Mouse (Mus musculus) brown adipose tissue, adult 24 weeks (tissue): ENCODE measurements around the gene Me1. TPM values are rescaled to one million over a fixed set of nuclear protein-coding genes. Genes with fewer than 3 reads are reported as not detected.

Experiments
- H3K27ac ChIP-seq: fragments of 200-500 bp; replicated peaks from 2 replicates; pipeline ENCODE4 v1.5.1; 2012; ENCODE audit warnings: low read depth, mild to moderate bottlenecking, low read length
- H3K4me1 ChIP-seq: fragments of 200-500 bp; 2 replicates; pipeline ENCODE4 v1.6.1; 2012; ENCODE audit warnings: low read length, mixed read lengths; ENCODE audit not compliant: control insufficient read depth, insufficient read depth, insufficient read length
- H3K4me3 ChIP-seq: fragments of 200-500 bp; 2 replicates; pipeline ENCODE4 v1.5.1; 2012; ENCODE audit warnings: low read depth, mild to moderate bottlenecking, low read length, moderate library complexity; ENCODE audit not compliant: insufficient read depth
- polyA plus RNA-seq: library from polyadenylated mRNA; stranded (reverse); fragments of >200 nt; gene quantifications from 2 replicates; pipeline ENCODE4 v1.2.4, GENCODE M21; 2012; ENCODE audit not compliant: missing spikeins, insufficient read depth, insufficient read length

The Me1 gene
- polyA plus RNA-seq: 817 and 987 TPM in 2 replicates

DNA sequence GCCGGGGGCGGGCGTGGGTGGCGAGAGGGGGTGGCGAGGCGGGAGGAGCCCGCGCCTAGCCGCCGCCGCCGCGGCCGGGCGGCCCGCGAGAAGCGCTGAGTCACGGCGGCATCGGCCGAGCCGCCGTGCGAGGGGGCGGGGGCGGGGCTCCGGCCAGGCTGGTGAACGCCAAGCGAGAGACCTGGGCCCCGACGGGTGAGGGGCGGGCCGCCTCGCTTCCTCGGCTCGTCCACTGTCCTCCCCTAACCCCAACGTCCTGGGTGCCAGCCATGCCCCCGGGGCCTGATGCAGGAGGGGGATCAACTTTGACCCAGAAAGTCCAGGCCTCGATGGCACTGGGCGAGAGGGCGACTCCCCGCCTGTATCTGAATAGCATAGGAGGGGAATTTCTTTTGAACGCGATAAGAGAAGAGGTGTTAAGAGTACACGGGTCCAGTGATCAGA is at the start of gene Me1:
Gene Me1, minus strand, starts transcription at position 136 of the 444 bp plus-strand sequence.
- peak within 1 kb of the TSS; percentile 75 for H3K4me3 ChIP-seq
- no peaks in the 10 kb centered on the region for H3K4me1 ChIP-seq
- peak within 1 kb of the TSS; percentile 63 for H3K27ac ChIP-seq

DNA sequence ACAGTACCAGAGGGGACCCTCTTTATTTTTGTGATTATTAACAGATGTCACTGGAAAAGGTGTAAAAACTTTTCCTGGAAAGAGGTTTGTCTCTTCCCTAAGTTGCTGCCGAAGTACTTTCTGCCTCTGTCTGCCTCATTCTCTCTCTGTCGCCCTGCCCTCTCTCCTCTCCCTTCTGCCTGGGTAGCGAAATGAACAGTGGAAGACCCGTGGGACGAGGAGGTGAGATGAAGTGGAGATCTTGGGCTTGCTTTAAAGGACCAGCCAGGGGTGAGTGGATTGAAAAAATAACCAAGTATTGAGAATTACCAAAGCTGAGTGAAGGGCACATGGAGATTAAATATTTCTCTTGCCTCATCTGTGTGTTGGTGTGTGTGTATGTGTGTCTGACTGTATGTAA is 48.3 kb upstream of the Me1 start:
- Histone ChIP-seq H3K4me1 (no peaks in the 10 kb centered on the region), H3K27ac (no peak overlapping the region), H3K4me3 (no peak overlapping the region)

DNA sequence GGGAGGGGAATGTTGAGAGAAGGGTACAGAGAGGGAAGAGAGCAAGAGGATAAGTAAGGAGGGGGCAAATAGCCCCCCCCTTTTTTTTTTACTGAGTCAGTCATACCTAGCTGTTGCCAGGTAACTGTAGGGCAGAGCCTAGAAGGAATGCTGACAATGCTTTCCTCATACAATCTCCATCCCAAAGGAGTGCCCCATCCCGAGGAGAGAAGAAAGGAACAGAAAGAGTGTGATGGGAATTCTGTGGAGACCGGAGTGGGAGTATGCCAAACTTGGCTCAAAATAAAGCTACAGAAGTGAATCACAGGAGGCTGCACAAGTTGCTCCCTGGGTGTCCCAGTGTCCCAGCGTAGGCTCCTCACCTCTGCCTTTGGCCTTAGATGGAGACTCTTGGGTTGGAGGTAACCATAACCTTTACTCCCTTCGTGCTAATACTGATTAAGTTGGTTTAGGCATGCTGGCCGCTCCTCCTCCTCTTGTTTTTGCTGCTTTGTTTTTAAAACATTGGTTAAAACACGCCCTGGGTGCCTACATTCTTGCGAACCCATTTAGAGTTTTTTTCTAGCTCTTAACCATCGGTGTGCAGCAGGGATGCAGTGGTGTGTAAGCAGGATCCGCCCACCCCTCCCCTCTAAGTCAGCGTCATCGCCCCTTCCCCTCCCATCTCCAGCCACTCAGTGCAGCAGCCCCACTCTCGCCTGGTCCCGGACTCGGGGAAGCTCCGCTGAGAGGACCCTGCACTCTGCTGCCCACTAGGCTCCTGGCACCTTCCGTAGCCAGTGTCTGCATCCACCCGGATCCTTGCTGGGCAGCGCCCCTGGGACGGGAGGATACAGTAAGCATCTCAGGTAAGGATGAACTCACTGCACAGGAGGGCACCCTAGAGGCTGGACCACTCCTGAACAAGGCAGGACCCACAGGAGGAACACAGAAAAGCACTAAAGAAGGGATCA is 47.5 kb upstream of the Me1 start, which contains the start of gene Prss35:
Gene Prss35, plus strand, starts transcription at position 691 of the 953 bp plus-strand sequence.
- H3K27ac ChIP-seq: no peak within 1 kb of the TSS
- no peak within 1 kb of the TSS for H3K4me3 ChIP-seq
- H3K4me1 ChIP-seq: no peaks in the 10 kb centered on the region

DNA sequence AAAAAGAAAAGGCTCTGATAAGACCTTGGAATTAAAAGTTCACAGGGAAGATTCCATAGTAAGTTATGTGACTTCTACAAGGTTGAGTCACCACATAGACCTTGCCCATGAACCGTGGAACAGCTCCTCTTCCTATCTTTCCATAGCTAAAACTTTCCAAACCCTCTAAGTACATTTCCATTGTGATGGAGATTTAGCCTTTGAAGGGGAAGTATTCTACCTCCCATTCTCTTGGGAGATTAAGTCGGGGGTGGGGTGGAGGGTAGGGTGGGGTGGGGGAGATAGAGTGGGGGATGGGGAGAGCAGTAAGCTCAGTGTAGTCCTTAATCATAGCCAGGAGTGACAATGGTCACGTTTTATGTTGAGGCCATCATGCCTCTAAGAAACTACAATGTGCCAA is 44.2 kb upstream of the Me1 start:
- no peak overlapping the region for H3K27ac ChIP-seq
- no peaks in the 10 kb centered on the region for H3K4me1 ChIP-seq

DNA sequence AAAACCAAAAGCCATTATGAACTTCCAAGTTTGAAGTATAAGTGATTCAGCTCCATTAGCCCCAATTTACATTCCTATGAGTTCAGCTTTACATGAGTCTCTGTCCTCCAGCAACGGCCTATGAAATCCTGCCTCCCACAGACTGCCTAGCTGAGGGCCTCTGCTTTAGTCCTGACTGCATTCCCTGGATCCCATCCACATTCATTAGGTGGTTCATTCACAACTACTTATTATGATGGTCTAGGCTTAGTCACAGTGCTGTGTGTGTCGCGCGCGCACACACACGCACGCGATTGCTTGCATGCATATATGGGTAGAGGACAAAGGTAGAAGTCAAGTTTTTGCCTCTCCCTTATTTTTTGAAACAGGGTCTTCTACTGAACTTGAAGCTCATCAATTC is 43.0 kb upstream of the Me1 start:
- Histone ChIP-seq H3K27ac (no peak overlapping the region), H3K4me3 (no peak overlapping the region), H3K4me1 (no peaks in the 10 kb centered on the region)

More for the DNA sequence above, 44.2 kb upstream of the Me1 start:
- no peak overlapping the region for H3K4me3 ChIP-seq

DNA sequence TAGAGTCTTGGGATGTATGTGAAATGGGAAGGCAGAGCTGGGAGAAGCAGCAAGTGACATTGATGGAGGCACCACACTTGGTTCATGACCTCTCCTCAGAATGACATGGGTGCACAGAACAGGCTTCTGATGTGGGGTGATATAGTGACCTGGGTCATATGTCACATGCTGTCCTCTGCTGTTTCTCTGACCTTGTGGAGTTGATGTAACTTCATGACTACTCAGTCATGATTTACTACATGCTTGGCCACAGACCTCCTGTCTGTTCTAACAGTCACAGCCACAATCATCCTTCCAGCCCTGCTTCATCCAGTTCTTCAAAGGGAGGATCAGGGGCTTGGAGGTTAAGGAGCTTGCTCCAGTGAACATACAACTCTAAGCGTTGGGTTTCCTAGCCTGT is 42.3 kb upstream of the Me1 start:
- Histone ChIP-seq H3K4me1 (no peaks in the 10 kb centered on the region), H3K27ac (no peak overlapping the region), H3K4me3 (no peak overlapping the region)

DNA sequence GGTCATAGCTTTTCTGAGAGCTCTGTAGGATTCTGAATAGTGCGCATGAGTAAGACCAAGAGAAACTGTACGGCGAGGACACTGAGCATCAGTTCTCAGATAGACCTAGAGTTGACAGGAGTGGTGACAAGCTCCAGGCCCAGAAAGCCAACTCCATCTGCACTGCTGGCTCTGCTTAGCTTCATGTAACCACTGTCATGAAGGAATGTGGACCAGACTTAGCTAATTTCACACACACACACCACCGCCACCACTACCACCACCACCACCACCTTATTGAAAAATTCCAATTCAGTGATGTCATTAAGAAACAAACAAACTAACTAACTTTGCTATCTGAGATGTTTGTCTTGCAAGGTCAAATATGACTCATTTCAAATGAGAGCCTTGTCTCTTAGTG is 41.2 kb upstream of the Me1 start:
- no peaks in the 10 kb centered on the region for H3K4me1 ChIP-seq
- no peak overlapping the region for H3K4me3 ChIP-seq
- H3K27ac ChIP-seq: no peak overlapping the region

DNA sequence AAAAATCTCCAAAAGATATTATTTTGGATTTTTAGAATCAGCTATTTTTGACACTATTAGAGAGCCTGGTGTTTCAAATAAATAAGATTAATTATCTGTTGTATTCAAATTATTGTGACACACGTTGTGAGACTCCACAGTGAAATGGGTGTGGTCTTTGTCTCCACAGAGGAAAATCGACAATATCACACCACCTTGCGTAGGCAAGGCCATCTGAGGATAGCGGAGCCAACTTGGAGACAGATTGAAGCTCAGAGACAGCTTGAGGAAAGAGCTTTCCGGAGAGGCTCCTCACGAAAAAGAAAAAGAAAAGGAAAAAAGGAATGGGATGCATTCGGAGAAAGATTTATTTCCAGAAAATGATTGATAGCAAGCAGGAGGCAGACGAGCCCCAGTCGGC is 39.0 kb upstream of the Me1 start:
- no peaks in the 10 kb centered on the region for H3K4me1 ChIP-seq
- no peak overlapping the region for H3K27ac ChIP-seq
- no peak overlapping the region for H3K4me3 ChIP-seq

DNA sequence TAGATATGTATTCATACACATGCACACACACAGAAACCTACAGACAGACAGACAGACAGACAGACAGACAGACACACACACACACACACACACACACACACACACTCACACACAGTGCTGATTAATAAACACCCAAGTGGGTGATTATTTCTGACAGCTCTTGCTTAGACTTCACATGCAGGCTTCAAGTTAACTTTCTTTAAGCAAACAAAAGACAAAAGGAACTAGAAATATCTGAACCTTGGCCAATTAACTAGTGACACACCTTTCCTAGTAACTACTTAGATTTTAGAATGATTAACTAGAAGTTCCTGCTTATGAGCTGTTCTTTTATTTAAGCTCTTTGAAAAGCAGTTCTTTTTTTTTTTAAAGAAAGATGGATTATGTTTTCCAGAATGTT is 38.6 kb upstream of the Me1 start:
- H3K4me1 ChIP-seq: no peaks in the 10 kb centered on the region
- H3K4me3 ChIP-seq: no peak overlapping the region
- H3K27ac ChIP-seq: no peak overlapping the region

DNA sequence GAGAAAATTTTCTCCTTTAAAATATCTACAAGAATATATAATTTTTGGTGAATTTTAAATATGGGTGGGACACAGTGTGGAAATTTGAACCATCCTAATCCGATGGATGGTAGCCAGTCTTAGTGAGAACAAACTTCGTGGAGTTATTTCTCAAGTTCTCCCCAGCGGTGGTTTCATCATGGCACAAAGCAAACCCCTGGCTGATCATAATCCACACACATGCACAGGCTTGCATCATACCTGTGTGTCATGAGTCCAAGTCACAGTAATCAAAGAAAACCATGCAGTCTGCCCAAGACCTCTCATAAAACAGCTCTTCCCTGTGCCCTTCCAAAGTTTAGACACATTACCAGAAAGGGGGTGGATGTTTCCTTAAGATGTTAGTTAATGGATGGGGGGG is 34.1 kb upstream of the Me1 start:
- Histone ChIP-seq H3K4me3 (no peak overlapping the region), H3K4me1 (no peaks in the 10 kb centered on the region), H3K27ac (no peak overlapping the region)

DNA sequence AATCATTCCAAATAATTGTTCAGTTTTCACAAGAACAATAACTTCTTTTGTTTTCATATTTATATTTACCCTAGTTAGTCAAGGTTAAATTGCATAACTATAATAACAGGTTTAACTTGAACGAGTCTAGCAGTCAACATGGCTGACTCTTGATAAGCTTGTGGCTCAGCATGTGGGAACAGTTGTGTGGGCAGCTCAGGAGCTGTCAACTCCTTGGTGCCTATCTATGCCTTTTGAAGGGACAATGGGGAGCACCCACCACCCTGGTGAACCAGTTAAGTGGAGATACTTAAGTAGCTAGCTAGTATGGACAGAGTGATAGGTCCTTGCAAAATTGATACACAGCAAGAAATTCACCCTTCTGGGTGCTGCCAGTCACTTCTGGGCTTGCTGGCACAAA is 33.3 kb upstream of the Me1 start:
- Histone ChIP-seq H3K27ac (no peak overlapping the region), H3K4me1 (no peaks in the 10 kb centered on the region), H3K4me3 (no peak overlapping the region)

DNA sequence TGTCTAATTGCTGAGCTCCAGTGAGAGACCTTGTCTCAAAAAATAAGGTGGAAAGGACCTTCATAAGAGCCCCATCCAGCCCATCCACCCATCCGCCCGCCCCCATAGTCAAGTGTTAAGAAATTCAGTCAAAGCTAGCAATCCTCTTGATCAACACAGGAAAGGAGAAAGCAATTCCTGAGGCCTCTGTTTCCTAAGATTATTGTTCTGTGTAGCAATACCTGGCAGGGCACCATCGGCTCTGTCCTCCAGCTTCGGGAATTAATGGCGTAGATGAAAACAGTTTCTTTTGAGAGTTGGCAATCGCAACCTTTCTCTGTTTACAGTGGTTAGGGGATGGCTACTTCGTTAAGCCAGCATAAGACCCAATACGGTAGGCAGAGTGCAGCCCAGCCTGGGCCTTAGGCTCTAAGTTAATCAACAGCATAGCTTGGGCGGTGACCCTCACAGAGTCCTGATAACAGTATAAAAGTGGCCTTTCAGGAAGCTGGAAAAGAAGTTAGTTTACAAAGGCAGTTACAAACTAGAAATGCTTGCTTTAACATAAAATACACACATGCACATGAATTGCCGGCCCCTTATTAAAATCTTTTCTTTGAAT is 32.6 kb upstream of the Me1 start:
- H3K4me3 ChIP-seq: no peak overlapping the region
- H3K4me1 ChIP-seq: no peaks in the 10 kb centered on the region
- H3K27ac ChIP-seq: no peak overlapping the region

DNA sequence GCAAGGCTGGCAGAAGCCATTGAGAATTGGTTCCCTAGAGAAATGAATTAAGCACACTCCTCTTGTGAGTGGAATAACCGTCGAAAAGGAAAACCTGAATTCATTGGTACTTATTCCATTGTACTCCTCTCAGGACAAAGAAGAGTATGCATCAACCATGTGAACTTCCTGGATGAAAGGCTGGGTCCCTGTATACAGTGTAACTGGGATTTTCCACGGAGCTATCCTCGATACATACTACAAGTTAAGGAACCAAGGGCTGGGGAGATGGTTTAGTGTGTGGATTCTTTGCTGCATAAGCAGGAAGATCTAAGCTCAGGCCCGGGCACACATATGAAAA is 30.6 kb upstream of the Me1 start:
- Histone ChIP-seq H3K27ac (no peak overlapping the region), H3K4me3 (no peak overlapping the region), H3K4me1 (no peaks in the 10 kb centered on the region)

DNA sequence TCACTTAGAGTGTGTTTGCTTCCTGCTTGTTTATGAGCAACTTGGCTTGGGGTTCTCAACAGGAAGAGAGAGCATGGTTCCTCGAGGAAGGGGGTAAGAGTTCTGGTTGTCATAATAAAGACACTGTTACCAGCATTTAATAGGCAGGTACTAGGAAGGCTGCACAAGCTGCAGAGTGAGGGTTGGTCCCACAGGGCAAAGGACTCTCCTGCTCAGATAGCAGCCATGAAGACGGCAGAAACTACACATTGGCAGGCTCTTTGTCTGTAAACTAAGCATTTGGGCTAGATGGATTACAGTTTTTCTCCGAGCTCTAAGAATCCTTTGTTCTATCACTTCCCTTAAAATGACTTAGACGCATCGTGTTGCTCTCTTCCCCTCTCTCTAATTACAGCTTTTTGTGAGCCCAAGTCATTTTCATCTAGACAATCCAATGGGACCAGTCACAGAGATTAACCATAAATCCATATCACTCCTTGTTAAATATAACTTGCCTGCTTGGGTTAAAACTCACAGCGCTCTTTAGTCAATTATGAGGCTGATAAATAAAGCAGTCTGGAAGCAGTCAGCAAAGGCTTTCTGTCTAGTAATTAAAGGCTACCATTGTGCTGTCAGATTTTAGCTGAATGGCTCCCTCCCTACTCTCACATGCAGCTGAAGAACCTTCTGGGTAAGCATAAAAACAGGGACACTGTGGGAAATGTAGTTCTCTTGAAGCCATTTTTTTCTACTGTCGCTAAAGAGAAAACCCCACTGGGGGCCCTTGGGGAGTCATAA is 30.0 kb upstream of the Me1 start:
- no peaks in the 10 kb centered on the region for H3K4me1 ChIP-seq
- H3K4me3 ChIP-seq: no peak overlapping the region
- H3K27ac ChIP-seq: no peak overlapping the region

DNA sequence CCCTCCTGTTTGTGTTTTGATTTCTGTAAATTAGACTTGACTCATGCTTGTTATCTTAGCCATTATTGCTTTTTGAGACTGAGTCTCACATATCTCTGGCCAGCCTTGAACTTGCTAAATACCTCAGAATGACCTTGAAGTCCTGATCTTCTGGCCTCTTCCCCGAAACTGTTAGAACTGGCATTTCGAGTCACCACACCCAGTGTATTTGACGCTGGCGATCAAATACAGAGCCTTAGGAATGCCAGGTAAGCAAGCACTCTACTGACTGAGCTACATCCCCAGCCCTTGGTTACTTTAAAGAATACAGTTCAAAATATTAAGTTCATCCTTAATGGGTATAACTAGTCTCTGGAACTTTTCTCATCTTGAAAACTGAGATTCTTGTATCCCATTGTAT is 29.3 kb upstream of the Me1 start:
- Histone ChIP-seq H3K27ac (no peak overlapping the region), H3K4me3 (no peak overlapping the region), H3K4me1 (no peaks in the 10 kb centered on the region)
